Mouse (Mus musculus): ENCODE measurements at regions not wholly inside any gene's neighbourhood (a gene's known extent, or its start where the extent isn't known, plus 50 kb on each side); places are given as distances from the start of the nearest gene placed in this dataset.

GRCm38 (mm10) chr1:72038518-72038917 is 173.6 kb downstream of the Mreg start:
- no peak for DNase-seq (ENCODE audit: low spot score)

DNA sequence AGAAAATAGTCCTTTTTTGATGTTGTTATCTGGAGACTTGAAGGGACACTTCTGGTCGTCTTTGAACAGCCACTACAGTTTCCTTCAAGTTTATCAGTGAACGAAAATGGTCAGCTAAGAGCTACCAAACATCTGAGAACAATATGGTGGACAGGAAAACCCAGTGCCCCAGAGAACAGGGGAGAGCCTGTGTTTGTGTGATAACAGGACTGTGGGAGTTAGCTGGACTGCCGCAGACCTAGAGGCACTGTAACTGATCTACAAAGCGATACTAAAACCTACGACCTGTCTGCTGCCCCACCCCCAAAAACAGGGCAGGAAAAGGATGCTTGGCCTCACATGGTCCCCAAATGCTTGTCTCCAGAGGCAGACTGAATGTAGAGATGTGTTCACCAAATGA is 175.5 kb downstream of the Mreg start:
- no peak for DNase-seq (ENCODE audit: low spot score)

DNA sequence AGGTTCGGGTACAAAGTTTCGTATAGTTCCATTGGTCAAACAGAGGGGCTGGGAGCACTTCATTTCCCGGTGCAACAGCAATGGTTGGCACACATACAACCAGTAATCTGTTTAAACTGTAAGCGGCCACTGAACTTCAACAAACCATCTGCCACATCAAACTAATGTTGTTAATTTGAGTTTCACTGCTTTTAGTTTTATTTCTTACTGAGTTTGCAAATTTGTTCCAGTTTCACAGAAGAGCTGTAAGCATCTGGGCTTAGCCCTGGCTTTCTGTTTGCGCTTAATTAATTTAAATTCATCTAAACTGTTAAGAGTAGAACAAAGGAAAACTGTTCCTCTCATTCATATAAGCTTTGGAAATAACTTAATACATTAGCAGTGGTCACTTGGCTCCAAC is 176.0 kb downstream of the Mreg start:
- DNase-seq (ENCODE audit: low spot score) = no peak

GRCm38 (mm10) chr1:72033941-72034340 is 178.2 kb downstream of the Mreg start:
- DNase-seq (ENCODE audit: low spot score) = no peak

DNA sequence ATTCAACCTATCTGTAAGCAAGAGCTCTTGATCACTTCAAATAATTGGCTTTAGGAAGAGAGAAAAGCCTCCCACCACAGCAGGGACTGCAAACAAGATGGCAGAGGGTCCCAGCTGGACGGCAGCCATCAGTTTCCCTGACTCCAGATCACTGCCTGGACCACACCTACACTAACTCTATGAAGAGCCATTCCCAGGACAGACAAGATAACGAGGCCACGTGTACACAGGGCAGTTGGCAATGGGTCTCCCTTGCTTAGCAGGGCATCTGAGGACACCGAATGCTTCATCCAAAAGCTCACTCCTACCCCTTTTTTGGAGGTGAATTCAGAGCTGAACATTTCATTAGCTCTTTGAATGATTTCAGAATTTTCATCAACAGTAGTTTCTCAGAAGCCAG is 179.9 kb downstream of the Mreg start:
- DNase-seq (ENCODE audit: low spot score) = no peak

- DNase-seq (ENCODE audit: low spot score) = no peak
These were observed 181.2 kb downstream of the Mreg start for GRCm38 (mm10) chr1:72030763-72031405.

DNA sequence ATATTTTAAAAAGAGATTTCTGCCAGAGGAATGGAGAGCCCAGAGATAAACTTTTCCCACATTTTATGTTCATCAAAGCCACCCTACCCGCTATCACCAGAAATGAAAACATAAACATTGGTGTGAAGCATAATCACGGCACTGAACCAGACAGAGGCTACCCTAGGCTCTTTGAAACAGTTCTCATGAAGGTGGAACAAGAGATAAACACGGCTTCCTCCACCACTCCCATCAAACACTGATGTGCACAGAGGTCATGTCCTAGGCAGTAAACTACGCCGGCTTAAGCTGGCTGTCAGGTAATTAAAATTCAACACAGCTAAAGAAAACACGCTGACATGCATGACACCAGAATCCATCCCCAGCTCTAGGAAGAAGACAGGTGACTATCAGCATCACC is 182.5 kb downstream of the Mreg start:
- DNase-seq (ENCODE audit: low spot score) = no peak

GRCm38 (mm10) chr1:72026861-72027260 is 185.2 kb downstream of the Mreg start:
- no peak for DNase-seq (ENCODE audit: low spot score)

DNA sequence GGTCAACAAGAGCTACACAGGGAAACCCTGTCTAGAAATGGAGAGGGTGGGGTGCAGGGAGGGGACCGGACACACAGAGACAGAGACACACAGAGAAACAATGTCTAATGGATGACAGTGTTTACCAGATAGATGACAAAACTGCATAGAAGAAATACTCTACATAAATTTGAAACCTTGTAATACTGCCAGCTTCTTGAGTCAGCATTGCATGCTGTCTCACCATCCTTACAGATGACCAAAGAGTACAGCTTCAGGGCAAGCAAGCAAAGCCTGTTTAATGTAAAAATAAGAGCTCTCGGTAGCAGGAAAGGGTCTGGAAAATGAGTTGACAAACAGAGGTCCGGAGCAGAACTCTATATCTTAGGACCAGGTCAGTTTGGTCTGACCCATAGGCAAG is 189.5 kb downstream of the Mreg start:
- no peak for DNase-seq (ENCODE audit: low spot score)

- no peak for DNase-seq (ENCODE audit: low spot score)
These were observed 193.5 kb downstream of the Mreg start for GRCm38 (mm10) chr1:72018479-72019222.

- DNase-seq (ENCODE audit: low spot score) = no peak
These were observed 194.2 kb downstream of the Mreg start for GRCm38 (mm10) chr1:72017814-72018478.

DNA sequence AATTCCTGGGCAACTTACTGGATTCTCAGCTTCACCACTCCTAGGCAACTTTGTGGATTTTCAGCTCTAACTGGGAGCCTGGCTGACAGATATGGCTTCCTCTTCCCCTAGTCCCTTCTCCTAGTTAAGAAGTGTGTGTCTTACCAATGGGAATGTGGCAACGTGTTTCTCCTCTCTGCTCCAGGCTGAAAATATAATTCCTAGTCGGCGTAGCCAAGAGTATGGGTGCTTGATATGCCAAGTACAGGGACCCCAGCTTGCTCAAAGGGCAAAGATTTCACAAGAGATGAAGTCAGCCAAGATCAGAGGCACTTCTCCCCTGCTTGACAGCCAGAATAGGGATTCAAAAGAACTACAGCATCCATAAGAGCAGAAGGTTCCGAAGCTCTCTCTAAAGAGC is 196.6 kb downstream of the Mreg start:
- DNase-seq (ENCODE audit: low spot score) = no peak

DNA sequence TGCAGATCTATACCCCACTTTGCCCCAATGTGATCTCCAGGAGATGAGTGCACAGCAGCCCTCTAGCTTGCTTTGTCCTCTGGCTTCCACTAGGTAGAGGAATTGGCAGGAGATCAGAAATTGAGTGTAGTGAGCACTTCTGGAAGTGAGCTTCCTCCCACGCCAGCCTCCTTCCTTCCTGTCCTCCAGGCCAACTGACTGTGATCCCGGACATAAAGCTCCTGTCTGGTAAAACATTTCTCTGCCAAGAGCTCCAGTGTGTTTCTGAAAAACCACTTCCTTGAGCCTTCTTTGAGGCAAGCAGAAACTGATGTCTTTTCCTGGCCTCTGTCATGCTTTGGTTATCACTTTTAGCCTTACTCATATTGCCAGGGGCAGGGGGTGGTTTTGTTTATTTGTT is 197.5 kb downstream of the Mreg start:
- DNase-seq (ENCODE audit: low spot score) = no peak

DNA sequence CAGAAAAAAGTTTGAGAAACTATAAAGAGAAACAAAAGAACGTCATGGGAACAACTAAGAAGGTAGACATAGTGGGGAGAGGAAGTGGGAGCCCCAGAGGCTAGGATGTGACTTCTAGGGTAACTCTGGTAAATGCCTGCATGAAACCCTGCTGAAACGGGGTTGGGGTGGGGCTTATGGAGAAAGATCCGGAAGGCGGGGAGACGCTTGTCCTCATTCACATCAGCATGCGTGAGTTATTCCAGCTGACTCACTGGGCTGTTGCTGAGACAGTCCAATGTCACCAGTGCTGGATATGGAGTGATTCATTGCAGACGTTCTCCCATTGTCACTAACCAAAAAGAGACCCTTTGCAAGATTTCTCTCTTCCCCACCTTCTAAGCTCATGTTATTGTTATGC is 198.2 kb downstream of the Mreg start:
- no peak for DNase-seq (ENCODE audit: low spot score)

GRCm38 (mm10) chr1:72012710-72013109 is 199.4 kb downstream of the Mreg start:
- no peak for DNase-seq (ENCODE audit: low spot score)

GRCm38 (mm10) chr1:72009270-72009928 is 202.7 kb downstream of the Mreg start:
- DNase-seq (ENCODE audit: low spot score) = no peak

DNA sequence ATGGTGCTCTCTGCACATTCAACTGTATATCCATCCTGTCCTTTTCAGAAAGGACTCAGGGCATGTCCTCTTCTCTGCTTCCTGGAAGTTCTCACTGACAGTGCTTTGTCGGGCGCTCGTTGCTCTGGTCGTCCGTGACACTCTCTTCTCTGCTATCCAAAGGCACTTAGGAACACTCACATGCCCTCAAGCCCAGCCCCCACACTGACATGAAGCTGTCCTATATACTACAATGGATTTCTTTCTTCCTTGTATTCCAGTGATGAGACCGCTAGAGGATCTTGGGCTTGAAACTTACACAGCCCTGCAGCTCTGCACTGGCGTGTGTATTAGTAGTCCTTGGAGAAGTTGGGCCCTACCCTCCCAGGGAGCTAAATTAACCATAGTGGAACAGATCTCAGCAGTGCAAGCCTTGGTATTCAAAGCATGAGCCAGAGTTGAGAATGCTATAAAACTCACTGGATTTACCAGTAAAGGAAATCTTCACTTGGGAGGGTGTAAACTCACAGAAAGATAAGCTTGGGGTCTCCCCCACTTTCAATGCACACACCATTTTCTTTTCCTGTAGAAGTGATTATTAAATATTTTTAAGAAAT is 205.3 kb downstream of the Mreg start:
- no peak for DNase-seq (ENCODE audit: low spot score)

DNA sequence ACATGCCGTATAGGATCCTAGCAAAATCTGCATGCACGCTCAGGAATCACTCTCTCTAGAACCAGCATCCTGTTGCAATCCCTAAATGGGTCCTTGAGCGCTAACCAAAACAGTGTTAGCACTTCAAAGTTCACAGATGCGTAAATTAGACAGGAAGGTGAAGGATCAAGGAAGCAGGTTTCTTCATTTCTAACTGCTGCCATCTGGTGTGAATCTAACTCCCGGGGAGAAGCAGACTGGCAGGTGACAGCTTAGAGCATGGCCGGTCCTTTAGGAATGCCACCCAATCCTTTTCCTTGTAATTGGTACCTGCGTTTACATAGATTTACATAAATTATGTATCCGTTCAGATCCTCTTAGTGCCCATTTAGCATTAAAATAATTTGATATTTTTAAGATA is 206.2 kb downstream of the Mreg start:
- no peak for DNase-seq (ENCODE audit: low spot score)

DNA sequence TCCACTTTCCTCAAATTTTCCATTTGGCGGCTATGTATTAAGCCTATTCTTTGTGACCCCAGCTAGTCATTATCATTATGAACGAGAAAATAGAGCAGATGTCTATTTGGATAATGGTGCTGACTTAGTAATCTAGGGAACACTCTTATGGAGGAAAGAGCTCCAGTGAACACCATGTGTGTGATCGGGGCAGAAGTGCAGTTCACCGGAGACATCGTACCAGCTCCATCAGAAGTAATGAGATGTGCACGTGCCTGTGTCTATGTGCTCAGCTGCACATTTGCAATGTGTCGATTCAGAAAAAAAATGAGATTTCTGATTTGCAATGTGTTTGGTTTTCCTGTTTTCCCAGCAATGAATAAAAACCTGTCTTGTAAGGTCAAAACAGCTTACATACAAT is 206.6 kb downstream of the Mreg start:
- no peak for DNase-seq (ENCODE audit: low spot score)

DNA sequence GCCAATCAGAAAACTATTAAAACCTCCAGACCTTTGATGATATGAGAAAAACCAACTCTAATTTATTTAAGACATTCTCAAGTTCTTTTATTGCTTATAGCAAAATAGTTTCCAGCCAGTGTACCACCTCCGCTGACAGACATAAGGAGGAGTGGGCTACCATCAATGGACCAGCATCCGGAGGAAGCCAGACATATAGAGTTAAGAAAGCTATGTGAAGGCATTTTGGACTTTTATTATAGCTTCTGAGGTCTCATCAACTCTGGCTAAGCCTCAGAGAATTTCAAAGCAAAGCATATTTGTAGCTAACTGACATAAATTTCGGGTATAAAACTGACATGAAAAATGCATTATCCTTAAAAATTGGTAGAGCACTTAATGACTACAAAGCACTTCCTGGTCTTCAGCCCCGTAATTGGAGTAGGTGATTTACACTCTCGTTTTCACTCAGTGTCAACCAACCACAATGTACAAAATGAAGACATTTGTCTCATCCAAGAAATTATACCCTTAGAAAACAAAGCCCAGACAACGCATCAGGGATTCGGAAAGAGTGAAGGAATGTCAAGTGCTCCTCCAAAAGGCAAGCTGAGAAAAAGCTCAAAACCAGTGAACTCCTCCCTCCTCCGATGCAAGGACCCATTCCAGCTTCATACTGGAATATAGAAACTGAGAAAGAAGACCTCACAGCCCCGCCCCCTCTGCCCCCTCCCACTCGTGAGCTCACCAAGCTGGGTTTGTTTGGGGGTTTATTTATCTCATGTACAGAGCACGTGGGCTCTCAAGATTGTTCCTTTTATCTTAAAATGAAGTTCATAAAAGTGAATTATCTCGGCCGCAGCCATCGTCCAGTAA is 208.5 kb downstream of the Mreg start:
- no peak for DNase-seq (ENCODE audit: low spot score)

- peak; percentile 28 for DNase-seq (ENCODE audit: low spot score)
These were observed 209.5 kb downstream of the Mreg start for GRCm38 (mm10) chr1:72002471-72003116.

Data from left cerebral cortex, adult 11 months (tissue).